Mouse (Mus musculus) layer of hippocampus, adult 9-11 months (tissue): ENCODE results near the gene Klri2.
"Not testable (repeated sequence)": the region's sequence is repeated elsewhere in the genome, so short reads cannot be mapped to it uniquely, and the experiment has no call there.

Experiments
- DNase-seq: peaks from one replicate; pipeline ENCODE4 v3.0.0; 2022

The Klri2 gene

GRCm38 (mm10) chr6:129740069-129740721 lies at the start of gene Klri2:
Klri2 (minus strand) TSS chr6:129740484.
- DNase-seq = no peak

- not testable (repeated sequence) for DNase-seq
These were observed 43.9 kb upstream of the Klri2 start, which contains the start of gene Gm156 for GRCm38 (mm10) chr6:129784170-129784569. Gm156 (minus strand) TSS chr6:129784270.

- DNase-seq = no peak
These were observed 7.4 kb upstream of the Klri2 start for GRCm38 (mm10) chr6:129747654-129748032.

GRCm38 (mm10) chr6:129747016-129747653 lies 6.9 kb upstream of the Klri2 start:
- DNase-seq = no peak

- DNase-seq = no peak
These were observed 5.9 kb upstream of the Klri2 start for GRCm38 (mm10) chr6:129746151-129746550.

GRCm38 (mm10) chr6:129736414-129736813 lies 3.9 kb downstream of the Klri2 start:
- no peak for DNase-seq

GRCm38 (mm10) chr6:129727237-129727636 lies 13.0 kb downstream of the Klri2 start:
- DNase-seq = no peak

GRCm38 (mm10) chr6:129721390-129721789 lies 18.9 kb downstream of the Klri2 start:
- DNase-seq = no peak

GRCm38 (mm10) chr6:129720487-129720886 lies 19.8 kb downstream of the Klri2 start:
- no peak for DNase-seq

- no peak for DNase-seq
These were observed 23.3 kb downstream of the Klri2 start, which contains the start of gene Klri1 for GRCm38 (mm10) chr6:129717032-129717431. Klri1 (minus strand) TSS chr6:129717132.

- DNase-seq = no peak
These were observed 26.7 kb downstream of the Klri2 start for GRCm38 (mm10) chr6:129713566-129713965.

GRCm38 (mm10) chr6:129691436-129691835 lies 48.8 kb downstream of the Klri2 start:
- DNase-seq = not testable (repeated sequence)

- DNase-seq = no peak
These were observed 59.9 kb downstream of the Klri2 start for GRCm38 (mm10) chr6:129680379-129680778.
